Mouse (Mus musculus) hindbrain, postnatal 0 days (tissue): ENCODE measurements around the gene Gm45140. TPM values are rescaled to one million over a fixed set of nuclear protein-coding genes. Genes with fewer than 3 reads are reported as not detected.

ENCODE experiments used
- ATAC-seq: fragments of 200-750 bp; cut with Nextera tagmentation; 2 replicates; pipeline ENCODE4 v1.8.0; 2017; ENCODE audit warnings: mild to moderate bottlenecking, moderate TSS enrichment, moderate library complexity
- DNase-seq: peaks from one replicate; pipeline ENCODE4 v3.0.0-alpha.2; 2015; ENCODE audit warnings: low spot score
- H3K27ac ChIP-seq: fragments of 300-500 bp; sonication (generic); 2 replicates; pipeline ENCODE4 v1.5.1; 2014; ENCODE audit warnings: mild to moderate bottlenecking
- H3K27me3 ChIP-seq: fragments of 300-500 bp; sonication (generic); 2 replicates; pipeline ENCODE4 v1.6.1; 2014; ENCODE audit warnings: low read length, mixed read lengths; ENCODE audit not compliant: insufficient read depth
- H3K36me3 ChIP-seq: fragments of 300-500 bp; sonication (generic); 2 replicates; pipeline ENCODE4 v1.6.1; 2014; ENCODE audit warnings: low read length, mixed read lengths; ENCODE audit not compliant: insufficient read depth
- H3K4me1 ChIP-seq: fragments of 300-500 bp; sonication (generic); 2 replicates; pipeline ENCODE4 v1.6.1; 2014; ENCODE audit warnings: antibody characterized with exemption, low read length, mixed read lengths; ENCODE audit not compliant: insufficient read depth
- H3K4me2 ChIP-seq: fragments of 300-500 bp; sonication (generic); 2 replicates; pipeline ENCODE4 v1.6.1; 2014; ENCODE audit warnings: low read depth, mild to moderate bottlenecking, low read length, moderate library complexity, mixed read lengths
- H3K4me3 ChIP-seq: fragments of 300-500 bp; sonication (generic); 2 replicates; pipeline ENCODE4 v1.5.1; 2014; ENCODE audit warnings: low read length
- H3K9ac ChIP-seq: fragments of 300-500 bp; sonication (generic); replicated peaks from 2 replicates; pipeline ENCODE4 v1.6.1; 2014; ENCODE audit warnings: mild to moderate bottlenecking, low read length, moderate library complexity, mixed read lengths
- H3K9me3 ChIP-seq: fragments of 300-500 bp; sonication (generic); 2 replicates; pipeline ENCODE4 v1.6.1; 2016; ENCODE audit warnings: low read length, mixed read lengths
- CTCF ChIP-seq: IDR thresholded peaks from 2 replicates; pipeline ENCODE4 v1.5.1; 2016; ENCODE audit warnings: antibody characterized with exemption, control low read depth, low read depth
- WGBS: fragments of 180-500 bp; shearing (Covaris S2); extraction: QIAGEN DNeasy Blood & Tissue Kit; methylation state at CpG from one replicate; pipeline ENCODE4 v1.1.7; 2014; 5-methylcytosine and 5-hydroxymethylcytosine counted together
- polyA plus RNA-seq: library from polyadenylated mRNA; unstranded; fragments of >200 nt; fragmentation: Nextera tagmentation; extraction: Ambion mirVana; gene quantifications from 2 replicates; pipeline ENCODE4 v1.2.1, GENCODE M21; 2015
- total RNA-seq: library from RNA; depleted of rRNA; stranded (reverse); fragments of >200 nt; gene quantifications from 2 replicates; pipeline ENCODE4 v1.2.3, GENCODE M21; 2014

Gene Gm45140
- total and polyA plus RNA-seq, 2 experiments from 2014 or later: 2.0 TPM; not detected in 1

GRCm38 (mm10) chr6:87805448-87805847 lies 30.1 kb downstream of the Gm45140 start:
- Histone ChIP-seq H3K4me1 (peaks cover 7% of the 10 kb centered on the region), H3K27ac (no peak overlapping the region), H3K9ac (no peak overlapping the region), H3K27me3 (no peaks in the 10 kb centered on the region), H3K4me2 (no peak overlapping the region), H3K36me3 (no peaks in the 10 kb centered on the region), H3K4me3 (no peak overlapping the region), H3K9me3 (no peaks in the 10 kb centered on the region)
- TF ChIP-seq CTCF: no peak
- DNase-seq (no peak), ATAC-seq (no peak)
- 89% methylated on average over 7 of the region's 7 CpGs for WGBS

GRCm38 (mm10) chr6:87804886-87805285 lies 30.7 kb downstream of the Gm45140 start:
- no peak for ATAC-seq
- TF ChIP-seq CTCF: no peak
- no peaks in the 10 kb centered on the region for H3K27me3 ChIP-seq
- H3K27ac ChIP-seq: no peak overlapping the region
- no peak overlapping the region for H3K4me3 ChIP-seq
- no peak overlapping the region for H3K9ac ChIP-seq
- H3K36me3 ChIP-seq: no peaks in the 10 kb centered on the region
- H3K4me2 ChIP-seq: no peak overlapping the region
- 91% methylated on average over 7 of the region's 7 CpGs for WGBS
- DNase-seq: no peak
- H3K9me3 ChIP-seq: no peaks in the 10 kb centered on the region
- H3K4me1 ChIP-seq: peaks cover 3% of the 10 kb centered on the region; the same call in 1 of the 2 replicates

- Histone ChIP-seq H3K9ac (no peak overlapping the region), H3K4me1 (no peaks in the 10 kb centered on the region), H3K9me3 (no peaks in the 10 kb centered on the region), H3K36me3 (no peaks in the 10 kb centered on the region), H3K4me3 (no peak overlapping the region), H3K27ac (no peak overlapping the region), H3K4me2 (no peak overlapping the region), H3K27me3 (no peaks in the 10 kb centered on the region)
- 97% methylated on average over 1 of the region's 1 CpGs for WGBS
- ATAC-seq: no peak
- no peak for TF ChIP-seq CTCF
- no peak for DNase-seq
Observed at GRCm38 (mm10) chr6:87804036-87804435, 31.6 kb downstream of the Gm45140 start.

GRCm38 (mm10) chr6:87802462-87802861 lies 33.1 kb downstream of the Gm45140 start:
- Histone ChIP-seq H3K4me2 (no peak overlapping the region), H3K27me3 (no peaks in the 10 kb centered on the region), H3K4me3 (no peak overlapping the region), H3K9ac (no peak overlapping the region), H3K4me1 (no peaks in the 10 kb centered on the region), H3K27ac (no peak overlapping the region), H3K9me3 (no peaks in the 10 kb centered on the region), H3K36me3 (no peaks in the 10 kb centered on the region)
- no peak for TF ChIP-seq CTCF
- 81% methylated on average over 7 of the region's 7 CpGs for WGBS
- DNase-seq (no peak), ATAC-seq (no peak)

GRCm38 (mm10) chr6:87799576-87799975 lies 36.0 kb downstream of the Gm45140 start:
- H3K9me3 ChIP-seq: no peaks in the 10 kb centered on the region
- H3K4me3 ChIP-seq: no peak overlapping the region
- DNase-seq: no peak
- H3K4me1 ChIP-seq: no peaks in the 10 kb centered on the region
- H3K9ac ChIP-seq: no peak overlapping the region
- no peak for TF ChIP-seq CTCF
- no peak overlapping the region for H3K4me2 ChIP-seq
- no peak overlapping the region for H3K27ac ChIP-seq
- ATAC-seq: no peak
- no peaks in the 10 kb centered on the region for H3K27me3 ChIP-seq
- no peaks in the 10 kb centered on the region for H3K36me3 ChIP-seq
- 92% methylated on average over 6 of the region's 6 CpGs for WGBS

GRCm38 (mm10) chr6:87797321-87797720 lies 38.3 kb downstream of the Gm45140 start:
- H3K27ac ChIP-seq: no peak overlapping the region
- H3K27me3 ChIP-seq: no peaks in the 10 kb centered on the region
- no peak overlapping the region for H3K4me3 ChIP-seq
- H3K9ac ChIP-seq: no peak overlapping the region
- H3K36me3 ChIP-seq: 0 out of 2 replicates have a peak, but pooled peaks cover 2% of the 10 kb centered on the region
- no peak for TF ChIP-seq CTCF
- ATAC-seq (no peak), DNase-seq (no peak)
- H3K4me1 ChIP-seq: no peaks in the 10 kb centered on the region
- 56% methylated on average over 2 of the region's 2 CpGs for WGBS
- H3K9me3 ChIP-seq: no peaks in the 10 kb centered on the region
- no peak overlapping the region for H3K4me2 ChIP-seq

- Histone ChIP-seq H3K9ac (no peak overlapping the region), H3K27ac (no peak overlapping the region), H3K9me3 (no peaks in the 10 kb centered on the region), H3K4me3 (no peak overlapping the region), H3K36me3 (peaks cover 6% of the 10 kb centered on the region; the same call in 1 of the 2 replicates), H3K4me2 (no peak overlapping the region), H3K4me1 (no peaks in the 10 kb centered on the region), H3K27me3 (no peaks in the 10 kb centered on the region)
- WGBS: 89% methylated on average over 6 of the region's 6 CpGs
- DNase-seq (no peak), ATAC-seq (no peak)
- TF ChIP-seq CTCF: no peak
Observed at GRCm38 (mm10) chr6:87796251-87796880, 39.2 kb downstream of the Gm45140 start.
